Mouse (Mus musculus) thymus, adult 2 months (tissue): ENCODE measurements around the gene Lrba.

Source experiments
- CTCF ChIP-seq: fragments of 200-500 bp; IDR thresholded peaks from 2 replicates; pipeline ENCODE4 v1.5.1; 2012; ENCODE audit warnings: mild to moderate bottlenecking, control low read depth, low read length, moderate library complexity, borderline replicate concordance; ENCODE audit not compliant: control insufficient read depth, poor library complexity, insufficient read depth; ENCODE audit errors: extremely low read depth
- POLR2A ChIP-seq: fragments of 200-500 bp; IDR thresholded peaks from 2 replicates; pipeline ENCODE4 v1.6.1; 2012; ENCODE audit warnings: mild to moderate bottlenecking, low read length, control low read depth, moderate library complexity; ENCODE audit not compliant: control insufficient read depth, poor library complexity, insufficient read depth; ENCODE audit errors: extremely low read depth

DNA sequence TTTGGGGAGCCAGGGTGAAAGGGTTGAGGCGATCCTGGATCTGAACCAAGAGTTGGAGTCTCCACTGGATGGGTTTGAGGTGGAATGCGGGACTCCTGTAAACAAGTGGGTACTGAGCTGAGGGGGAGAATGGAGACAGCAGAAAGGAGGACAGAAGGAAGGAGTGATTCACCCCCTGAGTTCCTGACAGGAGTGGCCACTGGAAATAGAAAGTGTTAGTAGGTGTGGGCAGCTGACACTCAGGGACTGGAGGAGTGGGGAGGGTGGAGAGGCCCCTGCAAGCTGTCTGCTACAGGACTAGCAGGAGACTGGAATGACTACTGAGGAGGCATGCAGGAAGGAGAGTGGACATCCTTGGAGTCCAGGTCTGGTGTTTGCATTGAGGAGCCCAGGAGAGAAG is 422.3 kb downstream of the Lrba start:
- TF ChIP-seq POLR2A (no peak), CTCF (no peak)
